Mouse (Mus musculus) neural tube, embryonic 15.5 days (tissue): ENCODE measurements around the gene Ppp1r15b. TPM values are rescaled to one million over a fixed set of nuclear protein-coding genes. Genes with fewer than 3 reads are reported as not detected.

Experiments
- ATAC-seq: fragments of 200-750 bp; cut with Nextera tagmentation; 2 replicates; pipeline ENCODE4 v1.8.0; 2017; ENCODE audit warnings: mild to moderate bottlenecking, moderate TSS enrichment, moderate library complexity; ENCODE audit not compliant: low FRiP score
- H3K27ac ChIP-seq: fragments of 300-500 bp; sonication (generic); replicated peaks from 2 replicates; pipeline ENCODE4 v1.5.1; 2015; ENCODE audit warnings: mild to moderate bottlenecking, inconsistent platforms
- H3K27me3 ChIP-seq: fragments of 300-500 bp; sonication (generic); replicated peaks from 2 replicates; pipeline ENCODE4 v1.6.1; 2015; ENCODE audit warnings: inconsistent platforms
- H3K36me3 ChIP-seq: fragments of 300-500 bp; sonication (generic); 2 replicates; pipeline ENCODE4 v1.6.1; 2015; ENCODE audit warnings: inconsistent platforms
- H3K4me1 ChIP-seq: fragments of 300-500 bp; sonication (generic); 2 replicates; pipeline ENCODE4 v1.6.1; 2015; ENCODE audit warnings: inconsistent platforms
- H3K4me2 ChIP-seq: fragments of 300-500 bp; sonication (generic); 2 replicates; pipeline ENCODE4 v1.6.1; 2015; ENCODE audit warnings: inconsistent platforms, mild to moderate bottlenecking, moderate library complexity
- H3K4me3 ChIP-seq: fragments of 300-500 bp; sonication (generic); replicated peaks from 2 replicates; pipeline ENCODE4 v1.5.1; 2015; ENCODE audit warnings: mild to moderate bottlenecking, inconsistent platforms
- H3K9ac ChIP-seq: fragments of 300-500 bp; sonication (generic); replicated peaks from 2 replicates; pipeline ENCODE4 v1.6.1; 2015; ENCODE audit warnings: mild to moderate bottlenecking, inconsistent platforms
- H3K9me3 ChIP-seq: fragments of 300-500 bp; sonication (generic); replicated peaks from 2 replicates; pipeline ENCODE4 v1.6.1; 2016; ENCODE audit warnings: inconsistent platforms
- WGBS: fragments of 180-500 bp; shearing (Covaris S2); methylation state at CpG from one replicate; pipeline ENCODE4 v1.1.7; 2015; ENCODE audit warnings: mixed read lengths; 5-methylcytosine and 5-hydroxymethylcytosine counted together
- polyA plus RNA-seq: library from polyadenylated mRNA; unstranded; fragments of >200 nt; fragmentation: Nextera tagmentation; extraction: Ambion mirVana; gene quantifications from 2 replicates; pipeline ENCODE4 v1.2.1, GENCODE M21; 2015

Ppp1r15b gene
- polyA plus RNA-seq, 1 experiment from 2014 or later = 23.4 TPM

DNA sequence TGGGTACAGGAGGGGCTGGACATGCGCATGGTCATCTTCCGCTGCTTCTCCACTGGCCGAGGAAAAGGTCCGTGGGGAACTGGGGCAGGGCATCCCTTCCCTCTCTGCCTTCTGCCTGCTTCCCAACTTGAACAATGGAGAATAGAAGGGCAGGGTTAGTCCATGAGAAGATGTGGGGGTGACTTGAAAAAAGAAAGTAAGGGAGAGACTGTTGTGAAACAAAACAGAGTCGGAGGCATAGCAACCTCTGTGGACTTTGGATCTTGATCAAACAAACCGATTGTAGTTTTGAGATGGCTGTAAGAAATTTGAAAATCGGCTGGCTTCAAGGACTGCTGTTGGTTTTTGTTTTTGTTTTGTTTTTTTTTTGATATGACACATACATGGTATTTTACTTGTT lies 37.2 kb upstream of the Ppp1r15b start:
- WGBS = 91% methylated on average over 7 of the region's 7 CpGs

DNA sequence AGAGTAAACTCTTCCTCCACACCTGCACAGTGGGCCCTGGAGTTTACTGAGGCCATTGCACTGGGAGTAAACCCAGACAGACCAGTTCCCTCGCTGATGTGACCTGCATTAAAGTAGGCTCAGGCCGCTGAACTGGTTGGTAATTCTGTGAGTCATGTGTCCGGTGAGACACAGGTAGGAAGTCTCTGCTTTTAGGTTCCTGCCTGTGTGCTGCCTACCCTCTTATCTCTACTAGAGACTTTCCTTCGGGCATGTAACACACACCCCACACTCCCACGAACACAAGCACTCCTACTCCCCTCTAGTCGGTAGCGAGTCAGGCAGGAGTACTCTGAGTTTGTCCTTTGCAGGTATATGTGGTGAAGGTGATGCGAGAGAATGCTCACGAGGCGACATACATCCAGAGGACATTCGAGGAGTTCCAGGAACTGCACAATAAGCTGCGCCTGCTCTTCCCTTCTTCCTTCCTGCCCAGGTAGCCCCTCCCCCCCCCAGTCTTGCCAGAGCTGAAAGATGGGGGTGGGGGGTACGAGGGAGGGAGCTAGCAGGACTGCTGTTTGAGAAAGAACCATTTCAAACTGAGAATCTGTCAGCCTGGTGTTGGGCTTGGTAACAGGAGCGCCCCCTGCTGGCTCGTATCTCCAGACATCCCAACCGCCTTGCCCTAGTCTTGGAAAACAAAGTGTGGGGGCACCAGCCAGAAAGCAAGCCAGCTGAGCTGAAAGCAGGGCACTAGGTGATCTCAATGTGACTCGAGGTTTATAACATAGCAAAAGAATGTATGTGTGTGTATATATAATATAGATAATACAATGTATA lies 29.8 kb upstream of the Ppp1r15b start:
- Histone ChIP-seq H3K4me3 (no peak overlapping the region), H3K4me2 (no peak overlapping the region), H3K9me3 (no peaks in the 10 kb centered on the region), H3K4me1 (no peaks in the 10 kb centered on the region), H3K36me3 (peaks cover 85% of the 10 kb centered on the region), H3K27ac (no peak overlapping the region), H3K27me3 (no peaks in the 10 kb centered on the region), H3K9ac (no peak overlapping the region)
- no peak for ATAC-seq
- 50% methylated on average over 17 of the region's 17 CpGs for WGBS

More for the DNA sequence above, 37.2 kb upstream of the Ppp1r15b start:
- Histone ChIP-seq H3K4me3 (no peak overlapping the region), H3K27me3 (no peaks in the 10 kb centered on the region), H3K36me3 (peaks cover 79% of the 10 kb centered on the region), H3K27ac (no peak overlapping the region), H3K4me2 (no peak overlapping the region), H3K4me1 (no peaks in the 10 kb centered on the region), H3K9ac (no peak overlapping the region), H3K9me3 (no peaks in the 10 kb centered on the region)
- ATAC-seq = no peak

- Histone ChIP-seq H3K9me3 (no peaks in the 10 kb centered on the region), H3K36me3 (peaks cover 81% of the 10 kb centered on the region), H3K4me3 (no peak overlapping the region), H3K9ac (no peak overlapping the region), H3K27me3 (no peaks in the 10 kb centered on the region), H3K4me2 (no peak overlapping the region), H3K27ac (no peak overlapping the region), H3K4me1 (no peaks in the 10 kb centered on the region)
- ATAC-seq = no peak
- 84% methylated on average over 5 of the region's 5 CpGs for WGBS
Measured at GRCm38 (mm10) chr1:133102108-133102507, 28.8 kb upstream of the Ppp1r15b start.

DNA sequence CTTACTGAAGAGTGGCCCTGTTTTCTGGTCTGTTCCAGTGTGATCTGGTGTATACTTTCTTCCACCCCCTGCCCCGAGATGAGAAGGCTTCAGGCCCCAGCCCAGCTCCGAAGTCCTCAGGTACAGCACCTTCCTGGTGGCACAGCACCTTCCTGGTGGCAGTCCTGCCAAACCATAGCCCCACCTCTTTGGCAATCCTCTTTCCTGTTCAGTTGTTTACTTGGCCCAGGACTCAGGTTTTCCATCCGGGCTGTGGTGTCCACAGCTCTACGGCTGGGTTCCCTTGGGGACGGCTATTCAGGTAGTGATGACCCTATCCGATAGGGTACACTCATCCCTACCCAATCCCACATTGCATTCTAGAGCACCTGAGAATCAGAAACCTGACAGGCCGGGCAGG lies 27.6 kb upstream of the Ppp1r15b start:
- H3K4me3 ChIP-seq = no peak overlapping the region
- no peak for ATAC-seq
- no peak overlapping the region for H3K4me2 ChIP-seq
- WGBS = 96% methylated on average over 7 of the region's 7 CpGs
- no peaks in the 10 kb centered on the region for H3K9me3 ChIP-seq
- H3K27ac ChIP-seq = no peak overlapping the region
- H3K36me3 ChIP-seq = peaks cover 80% of the 10 kb centered on the region
- H3K27me3 ChIP-seq = no peaks in the 10 kb centered on the region
- H3K9ac ChIP-seq = no peak overlapping the region
- H3K4me1 ChIP-seq = no peaks in the 10 kb centered on the region

DNA sequence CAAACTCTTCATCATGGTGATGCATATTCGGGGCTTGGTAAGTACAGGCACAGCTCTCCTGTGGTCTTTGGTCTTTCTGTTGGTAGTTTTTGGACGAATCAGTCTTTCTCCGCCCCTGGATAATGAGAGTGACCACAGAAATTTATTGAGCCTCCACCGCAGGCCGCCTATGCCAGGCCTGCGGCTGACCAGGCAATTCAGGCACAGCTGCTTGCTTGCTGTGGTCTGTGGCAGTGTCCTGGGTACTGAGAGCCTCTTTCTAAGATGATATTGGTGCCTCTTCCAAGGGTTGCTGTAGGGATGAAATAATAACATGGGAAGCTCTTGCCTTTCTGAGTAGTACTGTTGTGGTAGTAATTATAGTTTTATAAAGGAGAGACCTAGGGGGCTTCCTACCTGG lies 27.1 kb upstream of the Ppp1r15b start:
- no peak for ATAC-seq
- Histone ChIP-seq H3K27ac (no peak overlapping the region), H3K4me1 (no peaks in the 10 kb centered on the region), H3K9ac (no peak overlapping the region), H3K27me3 (no peaks in the 10 kb centered on the region), H3K4me3 (no peak overlapping the region), H3K36me3 (peaks cover 74% of the 10 kb centered on the region), H3K4me2 (no peak overlapping the region), H3K9me3 (no peaks in the 10 kb centered on the region)
- 89% methylated on average over 6 of the region's 6 CpGs for WGBS

GRCm38 (mm10) chr1:133116108-133116507 lies 14.8 kb upstream of the Ppp1r15b start:
- Histone ChIP-seq H3K9ac (no peak overlapping the region), H3K4me3 (no peak overlapping the region), H3K36me3 (no peaks in the 10 kb centered on the region), H3K27ac (no peak overlapping the region), H3K4me1 (no peaks in the 10 kb centered on the region), H3K27me3 (no peaks in the 10 kb centered on the region), H3K4me2 (no peak overlapping the region), H3K9me3 (no peaks in the 10 kb centered on the region)
- WGBS = 93% methylated on average over 4 of the region's 4 CpGs
- no peak for ATAC-seq

- no peak overlapping the region for H3K27ac ChIP-seq
- no peaks in the 10 kb centered on the region for H3K9me3 ChIP-seq
- H3K4me3 ChIP-seq = no peak overlapping the region
- H3K4me2 ChIP-seq = no peak overlapping the region
- H3K36me3 ChIP-seq = no peaks in the 10 kb centered on the region
- 90% methylated on average over 5 of the region's 5 CpGs for WGBS
- no peak overlapping the region for H3K9ac ChIP-seq
- no peaks in the 10 kb centered on the region for H3K4me1 ChIP-seq
- no peaks in the 10 kb centered on the region for H3K27me3 ChIP-seq
- ATAC-seq = no peak
Measured at GRCm38 (mm10) chr1:133118127-133118526, 12.8 kb upstream of the Ppp1r15b start.

DNA sequence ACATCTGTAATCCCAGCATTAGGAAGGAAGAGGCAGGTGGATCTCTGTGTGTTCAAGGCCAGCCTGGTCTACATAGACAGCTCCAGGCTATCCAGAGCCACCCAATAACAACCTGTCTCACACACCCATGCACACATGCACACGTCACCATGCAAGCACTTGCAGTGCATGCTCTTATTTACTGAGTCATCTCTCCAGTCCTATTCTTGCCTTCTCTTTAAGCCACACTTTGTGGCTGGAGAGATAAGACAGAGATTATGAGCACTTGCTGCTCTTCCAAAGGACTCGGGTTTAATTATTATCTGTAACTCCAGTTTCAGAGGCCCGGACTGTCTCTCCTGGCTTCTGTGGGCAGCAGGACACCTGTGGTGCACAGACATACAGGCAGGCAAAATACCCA lies 12.1 kb upstream of the Ppp1r15b start:
- no peak overlapping the region for H3K4me3 ChIP-seq
- WGBS = 84% methylated on average over 3 of the region's 3 CpGs

GRCm38 (mm10) chr1:133119931-133120712 lies 10.8 kb upstream of the Ppp1r15b start:
- no peak overlapping the region for H3K27ac ChIP-seq
- WGBS = 68% methylated on average over 7 of the region's 7 CpGs
- no peaks in the 10 kb centered on the region for H3K4me1 ChIP-seq
- no peaks in the 10 kb centered on the region for H3K36me3 ChIP-seq
- H3K4me3 ChIP-seq = no peak overlapping the region
- H3K9me3 ChIP-seq = no peaks in the 10 kb centered on the region
- no peak for ATAC-seq
- H3K27me3 ChIP-seq = no peaks in the 10 kb centered on the region
- no peak overlapping the region for H3K9ac ChIP-seq
- H3K4me2 ChIP-seq = no peak overlapping the region

More for the DNA sequence above, 12.1 kb upstream of the Ppp1r15b start:
- Histone ChIP-seq H3K9me3 (no peaks in the 10 kb centered on the region), H3K36me3 (no peaks in the 10 kb centered on the region), H3K27me3 (no peaks in the 10 kb centered on the region), H3K4me1 (no peaks in the 10 kb centered on the region), H3K4me2 (no peak overlapping the region), H3K27ac (no peak overlapping the region), H3K9ac (no peak overlapping the region)
- no peak for ATAC-seq

DNA sequence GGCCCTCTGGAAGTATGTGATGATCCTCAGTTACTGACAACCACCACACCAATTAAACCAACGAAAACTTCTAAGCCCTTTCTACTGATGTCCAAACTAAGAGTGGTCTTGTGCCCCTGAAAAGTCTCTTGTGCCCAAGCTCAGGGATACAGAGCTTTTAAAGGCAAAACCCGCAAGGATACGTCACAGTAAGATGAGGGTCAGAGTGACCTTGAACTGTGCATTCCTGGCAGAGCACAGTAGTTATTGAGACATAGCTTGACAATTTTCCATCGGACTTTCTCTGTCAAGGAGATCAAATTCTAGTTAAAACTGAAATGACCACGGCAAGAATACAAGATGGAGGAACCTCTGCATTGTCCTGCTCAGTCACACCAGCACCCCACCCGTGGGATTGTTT lies 9.7 kb upstream of the Ppp1r15b start:
- no peak for ATAC-seq
- no peaks in the 10 kb centered on the region for H3K27me3 ChIP-seq
- H3K4me1 ChIP-seq = no peaks in the 10 kb centered on the region
- H3K4me3 ChIP-seq = no peak overlapping the region
- H3K4me2 ChIP-seq = no peak overlapping the region
- WGBS = 68% methylated on average over 6 of the region's 6 CpGs
- H3K36me3 ChIP-seq = no peaks in the 10 kb centered on the region
- no peak overlapping the region for H3K27ac ChIP-seq
- no peak overlapping the region for H3K9ac ChIP-seq
- no peaks in the 10 kb centered on the region for H3K9me3 ChIP-seq

DNA sequence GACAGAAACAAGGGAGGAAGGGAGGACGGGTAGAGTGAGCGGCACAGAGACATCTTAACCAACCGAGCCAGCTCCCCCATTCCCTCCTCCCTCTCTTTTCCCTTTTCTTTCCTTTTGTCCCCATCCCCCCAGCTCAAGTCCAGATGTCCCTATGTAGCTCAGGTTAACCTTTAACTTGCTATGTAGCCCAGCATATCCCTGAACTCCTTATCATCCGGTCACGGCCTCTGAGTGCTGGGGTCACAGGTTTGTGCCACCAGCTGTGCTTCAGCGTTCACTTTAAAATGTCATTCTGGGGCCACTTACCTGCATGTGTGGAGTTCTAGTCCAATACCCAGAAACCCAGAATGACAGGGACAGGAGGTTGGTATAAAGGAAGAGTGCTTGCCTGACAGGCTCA lies 6.8 kb upstream of the Ppp1r15b start:
- Histone ChIP-seq H3K36me3 (no peaks in the 10 kb centered on the region), H3K27ac (no peak overlapping the region), H3K9me3 (no peaks in the 10 kb centered on the region), H3K9ac (no peak overlapping the region), H3K4me1 (no peaks in the 10 kb centered on the region), H3K4me3 (no peak overlapping the region), H3K27me3 (no peaks in the 10 kb centered on the region), H3K4me2 (no peak overlapping the region)
- WGBS = 85% methylated on average over 6 of the region's 6 CpGs
- no peak for ATAC-seq
